Mouse (Mus musculus) bone marrow macrophage, adult 2 months (primary cell): ENCODE data around the gene Abcb11.

ENCODE experiments used
- CTCF ChIP-seq: IDR thresholded peaks from 2 replicates; pipeline ENCODE4 v1.5.1; 2012; ENCODE audit warnings: low read depth, mild to moderate bottlenecking, low read length, moderate library complexity
- POLR2A ChIP-seq: IDR thresholded peaks from 2 replicates; pipeline ENCODE4 v1.6.1; 2012; ENCODE audit warnings: mild to moderate bottlenecking, low read depth, low read length, borderline replicate concordance

DNA sequence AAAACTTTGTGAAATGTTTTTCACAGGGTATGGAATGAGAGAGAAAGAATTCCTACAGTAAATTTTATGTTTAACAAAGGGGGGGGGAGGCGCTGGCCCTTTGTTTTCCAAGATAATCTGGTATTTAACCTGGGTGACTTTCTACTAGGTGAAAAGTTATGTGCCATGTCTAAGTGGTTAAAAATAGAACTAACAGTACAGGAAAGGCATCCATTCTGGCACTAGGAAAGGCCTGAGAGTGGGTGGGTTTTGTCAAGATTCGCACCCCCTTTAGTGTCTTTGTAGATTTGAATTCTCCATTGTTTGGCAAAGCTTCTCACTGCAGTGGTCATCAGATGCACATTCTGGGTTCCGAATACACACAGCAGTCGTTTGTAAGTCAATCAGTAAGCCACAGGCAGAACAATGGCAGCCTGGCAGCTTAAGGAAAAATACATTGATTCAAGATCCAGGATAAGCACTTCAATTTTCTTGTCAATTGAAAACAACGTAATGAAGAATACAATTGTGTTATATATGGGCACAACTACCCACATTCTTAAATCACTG is 120.5 kb downstream of the Abcb11 start:
- no peak for TF ChIP-seq POLR2A
- no peak for TF ChIP-seq CTCF
